Mouse (Mus musculus) heart, postnatal 25 days (tissue): ENCODE results near the gene Vwc2l. TPM values are rescaled to one million over a fixed set of nuclear protein-coding genes. Genes with fewer than 3 reads are reported as not detected.

Source experiments
- DNase-seq: peaks from one replicate; pipeline ENCODE4 v3.0.0; 2022; ENCODE audit warnings: low spot score
- intact Hi-C: fragments of 180-260 bp; cut with DNase I; formaldehyde crosslinking; loops from one replicate; pipeline ENCODE4 v1.15.1; 2025
- total RNA-seq, 2 experiments: library from RNA; stranded (reverse); gene quantifications; 2 replicates each; pipeline ENCODE4 v1.2.3; 2021

The Vwc2l gene
- not detected for total RNA-seq

DNA sequence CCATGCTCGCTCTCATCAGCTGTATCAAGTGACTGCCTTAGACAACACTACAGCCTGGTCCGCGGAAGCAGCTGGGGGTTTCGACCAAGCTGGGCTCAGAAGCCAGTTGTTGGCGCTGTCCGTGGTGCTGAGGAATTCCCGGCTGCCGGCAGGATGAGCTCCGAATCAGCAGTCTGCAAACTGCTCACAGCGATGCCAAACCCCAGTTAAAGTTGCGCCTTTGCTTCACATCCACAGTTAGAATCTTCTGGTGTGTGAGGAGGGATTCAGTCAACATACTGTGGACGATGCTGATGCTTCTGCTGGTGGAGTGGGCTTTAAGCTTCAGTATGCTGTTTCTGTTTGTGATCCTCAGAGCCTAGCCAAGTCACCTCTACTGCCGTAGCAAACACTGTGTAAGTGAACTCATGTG is at the start of gene Vwc2l:
Vwc2l (plus strand) TSS at position 61 of the 412 bp plus-strand sequence.
- intact Hi-C loops: no loop called here

GRCm38 (mm10) chr1:70692529-70692928 is 33.0 kb upstream of the Vwc2l start:
- no peak for DNase-seq
- intact Hi-C loops: no loop called here

More for the DNA sequence above, at the start of gene Vwc2l:
- no peak for DNase-seq

GRCm38 (mm10) chr1:70700270-70700669 is 25.2 kb upstream of the Vwc2l start:
- intact Hi-C loops: no loop called here
- no peak for DNase-seq

GRCm38 (mm10) chr1:70703934-70704333 is 21.6 kb upstream of the Vwc2l start:
- intact Hi-C loops: no loop called here

DNA sequence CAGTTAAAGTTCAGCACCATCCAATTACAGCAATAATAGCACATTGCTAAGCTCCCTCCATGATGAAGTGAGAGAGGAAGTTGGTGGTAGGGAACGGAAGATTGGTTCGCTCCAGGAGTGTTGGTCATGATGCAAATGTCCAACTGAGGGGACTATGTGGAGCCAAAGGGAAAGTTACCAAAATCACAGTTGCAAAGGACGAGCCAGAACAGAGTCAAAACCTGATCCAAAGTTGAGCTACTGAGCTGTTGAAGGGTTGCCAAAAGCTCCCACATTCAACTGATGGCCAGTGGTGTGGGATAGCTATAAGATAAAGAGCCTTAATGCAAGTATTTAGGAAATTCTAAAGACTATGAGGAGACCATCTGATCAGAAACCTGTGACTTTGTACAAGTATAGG is 19.7 kb upstream of the Vwc2l start:
- DNase-seq: no peak
- intact Hi-C loops: no loop called here

More at GRCm38 (mm10) chr1:70703934-70704333, 21.6 kb upstream of the Vwc2l start:
- no peak for DNase-seq

DNA sequence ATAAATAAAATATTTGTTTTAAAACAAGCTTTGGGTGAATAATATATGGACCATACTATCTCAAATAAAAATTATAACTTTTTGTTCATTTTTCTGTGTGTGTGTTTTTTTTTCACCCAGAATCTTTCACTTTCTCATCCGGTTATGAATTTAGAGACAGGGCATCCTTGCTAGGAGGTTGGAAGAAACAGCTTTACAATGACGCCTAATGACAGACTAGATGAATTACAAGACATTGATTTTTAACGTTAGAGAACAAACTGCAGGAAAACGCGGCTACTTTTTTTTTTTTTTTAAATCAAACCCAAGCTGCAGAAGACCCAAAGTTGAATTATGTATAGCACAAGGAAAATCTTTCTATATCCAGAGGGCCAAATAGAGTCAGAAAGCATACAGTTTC is 470 bp upstream of the Vwc2l start:
- intact Hi-C loops: no loop called here

DNA sequence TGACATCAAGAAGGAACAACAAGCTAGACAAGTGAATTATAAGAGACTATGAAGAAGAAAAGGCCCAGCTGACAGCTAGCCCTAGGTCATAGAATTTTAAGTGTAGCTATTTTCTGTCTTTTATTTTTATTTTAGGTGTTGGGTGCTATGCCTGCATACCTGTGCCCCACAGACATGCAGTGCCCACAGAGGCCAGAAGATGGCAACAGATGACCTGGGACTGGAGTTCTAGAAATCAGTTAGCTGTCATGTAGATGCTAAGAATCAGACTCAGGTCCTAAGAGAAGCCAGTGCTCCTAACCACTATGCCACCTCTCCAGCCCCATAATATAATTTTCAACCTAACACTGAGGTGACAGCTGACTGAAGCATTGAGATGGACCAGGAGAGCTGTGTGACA is 61.6 kb downstream of the Vwc2l start:
- DNase-seq: no peak
- intact Hi-C loops: no loop called here

More for the DNA sequence above, 470 bp upstream of the Vwc2l start:
- no peak for DNase-seq

- no peak for DNase-seq
- intact Hi-C loops: no loop called here
Measured at GRCm38 (mm10) chr1:70791636-70792035, 66.1 kb downstream of the Vwc2l start.

DNA sequence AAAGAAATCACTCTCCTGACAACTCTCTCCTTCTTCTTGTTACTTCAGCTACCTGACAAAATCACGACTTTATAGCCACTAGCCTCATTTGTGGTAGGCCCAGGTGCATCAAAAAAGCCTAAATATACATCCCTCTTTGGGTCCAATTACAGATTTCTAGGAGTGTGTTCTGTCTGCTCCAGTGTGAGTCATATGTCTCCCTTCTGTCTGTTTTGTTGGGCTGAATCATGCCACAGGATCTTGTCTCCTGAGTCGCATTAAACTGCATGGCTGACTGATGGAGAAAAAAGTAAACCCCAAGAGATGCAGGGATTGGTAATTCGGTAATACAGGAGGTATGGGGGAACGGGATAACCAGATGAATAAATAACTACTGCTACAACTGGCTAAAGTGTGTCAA is 69.6 kb downstream of the Vwc2l start:
- intact Hi-C loops: no loop called here
- no peak for DNase-seq

GRCm38 (mm10) chr1:70803401-70803800 is 77.9 kb downstream of the Vwc2l start:
- DNase-seq: no peak
- intact Hi-C loops: no loop called here

- DNase-seq: no peak
- intact Hi-C loops: no loop called here
Measured at GRCm38 (mm10) chr1:70823111-70823510, 97.6 kb downstream of the Vwc2l start.

- DNase-seq: no peak
- intact Hi-C loops: loop anchor here (5.0 kb wide), 1 partner anchor 706 kb away; no protein-coding TSS in a partner anchor
Measured at GRCm38 (mm10) chr1:70833262-70833661, 107.7 kb downstream of the Vwc2l start.

GRCm38 (mm10) chr1:70842222-70842621 is 116.7 kb downstream of the Vwc2l start:
- DNase-seq: no peak
- intact Hi-C loops: no loop called here

- intact Hi-C loops: no loop called here
- no peak for DNase-seq
Measured at GRCm38 (mm10) chr1:70845276-70845675, 119.8 kb downstream of the Vwc2l start.

- DNase-seq: no peak
- intact Hi-C loops: no loop called here
Measured at GRCm38 (mm10) chr1:70851633-70852390, 126.3 kb downstream of the Vwc2l start.

DNA sequence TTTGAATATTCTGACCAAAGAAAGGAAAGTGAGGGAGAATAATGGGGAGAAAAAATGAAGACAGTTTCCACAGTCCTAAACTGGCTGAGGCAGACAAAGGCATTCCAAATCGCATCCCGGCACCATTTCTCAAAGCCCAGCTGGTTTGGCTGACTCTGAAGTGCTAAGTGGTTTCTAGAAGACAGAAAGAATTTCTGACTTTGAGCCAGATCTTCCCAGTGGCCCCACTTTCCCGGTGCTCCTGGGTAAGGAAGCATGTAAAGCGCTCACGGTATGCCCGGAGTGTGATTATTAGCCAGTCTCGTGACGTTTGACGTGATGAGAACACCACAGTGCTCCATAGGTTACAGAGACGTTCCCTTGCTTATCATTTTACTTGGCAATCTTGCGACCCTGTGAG is 127.9 kb downstream of the Vwc2l start:
- intact Hi-C loops: no loop called here
- DNase-seq: no peak

DNA sequence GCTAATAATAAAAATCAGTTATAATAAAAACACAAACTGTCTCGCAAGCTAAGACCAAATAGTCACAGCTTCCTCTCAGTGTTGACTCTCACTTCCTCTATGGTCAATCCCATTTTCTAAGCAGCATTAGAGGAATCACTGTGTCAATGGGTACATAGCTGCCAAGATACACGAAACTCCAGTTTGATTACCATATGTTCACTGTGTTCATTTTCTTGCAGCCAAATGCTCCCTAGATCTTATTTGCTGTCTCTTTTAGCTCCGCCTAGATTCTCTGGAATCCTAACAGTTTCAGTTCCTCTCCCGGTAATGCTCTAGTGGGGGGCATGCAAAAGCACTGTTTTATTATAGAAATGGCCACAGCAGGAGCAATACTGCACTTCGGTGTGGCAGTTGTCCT is 130.4 kb downstream of the Vwc2l start:
- no peak for DNase-seq
- intact Hi-C loops: no loop called here

- no peak for DNase-seq
- intact Hi-C loops: no loop called here
Measured at GRCm38 (mm10) chr1:70861672-70862071, 136.2 kb downstream of the Vwc2l start.

GRCm38 (mm10) chr1:70866137-70866536 is 140.6 kb downstream of the Vwc2l start:
- no peak for DNase-seq
- intact Hi-C loops: no loop called here

GRCm38 (mm10) chr1:70880496-70880895 is 155.0 kb downstream of the Vwc2l start:
- intact Hi-C loops: no loop called here
- DNase-seq: no peak

GRCm38 (mm10) chr1:70881269-70881668 is 155.8 kb downstream of the Vwc2l start:
- intact Hi-C loops: no loop called here
- no peak for DNase-seq

- intact Hi-C loops: no loop called here
- DNase-seq: no peak
Measured at GRCm38 (mm10) chr1:70884156-70884555, 158.6 kb downstream of the Vwc2l start.
